Mouse (Mus musculus) forebrain, embryonic 14.5 days (tissue): ENCODE measurements at regions not wholly inside any gene's neighbourhood (a gene's known extent, or its start where the extent isn't known, plus 50 kb on each side); places are given as distances from the start of the nearest gene placed in this dataset.

Experiments
- ATAC-seq: fragments of 200-750 bp; cut with Nextera tagmentation; 2 replicates; pipeline ENCODE4 v1.8.0; 2017; ENCODE audit warnings: mild to moderate bottlenecking, moderate library complexity
- DNase-seq: peaks from one replicate; pipeline ENCODE4 v3.0.0-alpha.2; 2015; ENCODE audit warnings: low spot score
- H3K27ac ChIP-seq: fragments of 300-500 bp; sonication (generic); 2 replicates; pipeline ENCODE4 v1.5.1; 2014; ENCODE audit warnings: low read depth, mild to moderate bottlenecking, control low read depth, low read length, moderate library complexity
- H3K27me3 ChIP-seq: fragments of 300-500 bp; sonication (generic); replicated peaks from 2 replicates; pipeline ENCODE4 v1.6.1; 2014; ENCODE audit warnings: low read length, control low read depth, mixed read lengths; ENCODE audit not compliant: control insufficient read depth, insufficient read depth
- H3K36me3 ChIP-seq: fragments of 300-500 bp; sonication (generic); 2 replicates; pipeline ENCODE4 v1.6.1; 2014; ENCODE audit warnings: low read length, control low read depth; ENCODE audit not compliant: control insufficient read depth, insufficient read depth
- H3K4me1 ChIP-seq: fragments of 300-500 bp; sonication (generic); 2 replicates; pipeline ENCODE4 v1.6.1; 2014; ENCODE audit warnings: antibody characterized with exemption, low read length, control low read depth; ENCODE audit not compliant: control insufficient read depth, insufficient read depth
- H3K4me2 ChIP-seq: fragments of 300-500 bp; sonication (generic); 2 replicates; pipeline ENCODE4 v1.6.1; 2014; ENCODE audit warnings: mild to moderate bottlenecking, control low read depth, low read length
- H3K4me3 ChIP-seq: fragments of 300-500 bp; sonication (generic); 2 replicates; pipeline ENCODE4 v1.5.1; 2014; ENCODE audit warnings: low read depth, low read length, control low read depth
- H3K9ac ChIP-seq: fragments of 300-500 bp; sonication (generic); 2 replicates; pipeline ENCODE4 v1.6.1; 2014; ENCODE audit warnings: mild to moderate bottlenecking, low read length, control low read depth, moderate library complexity
- H3K9me3 ChIP-seq: fragments of 300-500 bp; sonication (generic); replicated peaks from 2 replicates; pipeline ENCODE4 v1.6.1; 2016; ENCODE audit warnings: low read length, control low read depth, mixed read lengths; ENCODE audit not compliant: control insufficient read depth
- WGBS: fragments of 180-500 bp; shearing (Covaris S2); extraction: QIAGEN DNeasy Blood & Tissue Kit; methylation state at CpG from one replicate; pipeline ENCODE4 v1.1.7; 2014; 5-methylcytosine and 5-hydroxymethylcytosine counted together

GRCm38 (mm10) chrX:70089154-70089801 lies 144.2 kb downstream of the 1700020N15Rik start:
- 69% methylated on average over 4 of the region's 4 CpGs for WGBS
- ATAC-seq (no peak), DNase-seq (no peak)
- Histone ChIP-seq H3K4me1 (no peaks in the 10 kb centered on the region), H3K9me3 (no peaks in the 10 kb centered on the region), H3K27ac (no peak overlapping the region), H3K9ac (no peak overlapping the region), H3K27me3 (no peaks in the 10 kb centered on the region), H3K4me2 (no peak overlapping the region), H3K4me3 (no peak overlapping the region), H3K36me3 (no peaks in the 10 kb centered on the region)

- Histone ChIP-seq H3K4me1 (no peaks in the 10 kb centered on the region), H3K4me3 (no peak overlapping the region), H3K27me3 (no peaks in the 10 kb centered on the region), H3K9me3 (no peaks in the 10 kb centered on the region), H3K27ac (no peak overlapping the region), H3K4me2 (no peak overlapping the region), H3K36me3 (no peaks in the 10 kb centered on the region), H3K9ac (no peak overlapping the region)
- DNase-seq (peak; percentile 1), ATAC-seq (no peak)
- WGBS = 37% methylated on average over 4 of the region's 4 CpGs
These were observed 149.2 kb downstream of the 1700020N15Rik start for GRCm38 (mm10) chrX:70094259-70094658.

- H3K36me3 ChIP-seq = no peaks in the 10 kb centered on the region
- H3K9me3 ChIP-seq = no peaks in the 10 kb centered on the region
- H3K27ac ChIP-seq = no peak overlapping the region
- no peaks in the 10 kb centered on the region for H3K27me3 ChIP-seq
- H3K9ac ChIP-seq = no peak overlapping the region
- H3K4me3 ChIP-seq = no peak overlapping the region
- ATAC-seq = no peak
- WGBS = 82% methylated on average over 2 of the region's 2 CpGs
- H3K4me1 ChIP-seq = no peaks in the 10 kb centered on the region
- no peak for DNase-seq
- H3K4me2 ChIP-seq = no peak overlapping the region
These were observed 154.5 kb downstream of the 1700020N15Rik start for GRCm38 (mm10) chrX:70099561-70099960.
